Mouse (Mus musculus): ENCODE data around the gene Tcf20. TPM values are rescaled to one million over a fixed set of nuclear protein-coding genes. Genes with fewer than 3 reads are reported as not detected.

The Tcf20 gene
- polyA plus RNA-seq, 1 experiment, result 108 TPM

GRCm38 (mm10) chr15:82998811-82999221 is 11.1 kb upstream of the Tcf20 start:
- H3K27me3 ChIP-seq (ENCODE audit: control insufficient read depth, insufficient read depth, low read length, poor library complexity, severe bottlenecking), result no peaks in the 10 kb centered on the region

GRCm38 (mm10) chr15:82996431-82996830 is 8.8 kb upstream of the Tcf20 start:
- H3K4me1 ChIP-seq (ENCODE audit: control insufficient read depth, insufficient read depth, low read length), result no peaks in the 10 kb centered on the region
- no peak overlapping the region for H3K27ac ChIP-seq (ENCODE audit: insufficient read depth, low read length)

More at GRCm38 (mm10) chr15:82998811-82999221, 11.1 kb upstream of the Tcf20 start:
- TF ChIP-seq POLR2A (IDR thresholded peaks at IDR 0.05; ENCODE audit: insufficient read depth, low read length), result no peak
- no peak for TF ChIP-seq CTCF (IDR thresholded peaks at IDR 0.05; ENCODE audit: low read depth, low read length)
- H3K4me3 ChIP-seq (ENCODE audit: low read depth, low read length), result no peak overlapping the region
- no peak overlapping the region for H3K27ac ChIP-seq (ENCODE audit: insufficient read depth, low read length)
- H3K4me1 ChIP-seq (ENCODE audit: control insufficient read depth, insufficient read depth, low read length), result peaks cover 4% of the 10 kb centered on the region
- no peaks in the 10 kb centered on the region for H3K36me3 ChIP-seq (ENCODE audit: control insufficient read depth, insufficient read depth, low read length, poor library complexity, severe bottlenecking)
- H3K9ac ChIP-seq (ENCODE audit: low read depth, poor library complexity, severe bottlenecking), result no peak overlapping the region
- H3K9me3 ChIP-seq (replicated peaks; ENCODE audit: control insufficient read depth, insufficient read depth, low read length, poor library complexity, severe bottlenecking), result no peaks in the 10 kb centered on the region

GRCm38 (mm10) chr15:82995239-82995638 is 7.6 kb upstream of the Tcf20 start:
- Histone ChIP-seq H3K27ac (ENCODE audit: insufficient read depth, low read length) (no peak overlapping the region), H3K9ac (ENCODE audit: low read depth, poor library complexity, severe bottlenecking) (no peak overlapping the region), H3K4me3 (ENCODE audit: low read depth, low read length) (no peak overlapping the region), H3K36me3 (ENCODE audit: control insufficient read depth, insufficient read depth, low read length, poor library complexity, severe bottlenecking) (no peaks in the 10 kb centered on the region), H3K4me1 (ENCODE audit: control insufficient read depth, insufficient read depth, low read length) (no peaks in the 10 kb centered on the region), H3K9me3 (replicated peaks; ENCODE audit: control insufficient read depth, insufficient read depth, low read length, poor library complexity, severe bottlenecking) (no peaks in the 10 kb centered on the region), H3K27me3 (ENCODE audit: control insufficient read depth, insufficient read depth, low read length, poor library complexity, severe bottlenecking) (no peaks in the 10 kb centered on the region)
- no peak for TF ChIP-seq CTCF (IDR thresholded peaks at IDR 0.05; ENCODE audit: low read depth, low read length)

More at GRCm38 (mm10) chr15:82996431-82996830, 8.8 kb upstream of the Tcf20 start:
- Histone ChIP-seq H3K4me3 (ENCODE audit: low read depth, low read length) (no peak overlapping the region), H3K36me3 (ENCODE audit: control insufficient read depth, insufficient read depth, low read length, poor library complexity, severe bottlenecking) (no peaks in the 10 kb centered on the region), H3K9ac (ENCODE audit: low read depth, poor library complexity, severe bottlenecking) (no peak overlapping the region), H3K9me3 (replicated peaks; ENCODE audit: control insufficient read depth, insufficient read depth, low read length, poor library complexity, severe bottlenecking) (no peaks in the 10 kb centered on the region), H3K27me3 (ENCODE audit: control insufficient read depth, insufficient read depth, low read length, poor library complexity, severe bottlenecking) (no peaks in the 10 kb centered on the region)
- TF ChIP-seq POLR2A (IDR thresholded peaks at IDR 0.05; ENCODE audit: insufficient read depth, low read length), result no peak
- no peak for TF ChIP-seq EP300 (IDR thresholded peaks at IDR 0.05; ENCODE audit: insufficient read depth, low read depth, low read length)
- TF ChIP-seq CTCF (IDR thresholded peaks at IDR 0.05; ENCODE audit: low read depth, low read length), result no peak

GRCm38 (mm10) chr15:82992911-82993310 is 5.2 kb upstream of the Tcf20 start:
- Histone ChIP-seq H3K27ac (ENCODE audit: insufficient read depth, low read length) (no peak overlapping the region), H3K36me3 (ENCODE audit: control insufficient read depth, insufficient read depth, low read length, poor library complexity, severe bottlenecking) (no peaks in the 10 kb centered on the region), H3K9me3 (replicated peaks; ENCODE audit: control insufficient read depth, insufficient read depth, low read length, poor library complexity, severe bottlenecking) (no peaks in the 10 kb centered on the region), H3K27me3 (ENCODE audit: control insufficient read depth, insufficient read depth, low read length, poor library complexity, severe bottlenecking) (no peaks in the 10 kb centered on the region), H3K4me3 (ENCODE audit: low read depth, low read length) (no peak overlapping the region), H3K9ac (ENCODE audit: low read depth, poor library complexity, severe bottlenecking) (no peak overlapping the region), H3K4me1 (ENCODE audit: control insufficient read depth, insufficient read depth, low read length) (no peaks in the 10 kb centered on the region)
- TF ChIP-seq CTCF (IDR thresholded peaks at IDR 0.05; ENCODE audit: low read depth, low read length) (no peak), EP300 (IDR thresholded peaks at IDR 0.05; ENCODE audit: insufficient read depth, low read depth, low read length) (no peak), POLR2A (IDR thresholded peaks at IDR 0.05; ENCODE audit: insufficient read depth, low read length) (no peak)

- Histone ChIP-seq H3K9me3 (replicated peaks; ENCODE audit: control insufficient read depth, insufficient read depth, low read length, poor library complexity, severe bottlenecking) (no peaks in the 10 kb centered on the region), H3K27ac (ENCODE audit: insufficient read depth, low read length) (no peak overlapping the region), H3K9ac (ENCODE audit: low read depth, poor library complexity, severe bottlenecking) (no peak overlapping the region), H3K4me1 (ENCODE audit: control insufficient read depth, insufficient read depth, low read length) (no peaks in the 10 kb centered on the region), H3K4me3 (ENCODE audit: low read depth, low read length) (no peak overlapping the region), H3K36me3 (ENCODE audit: control insufficient read depth, insufficient read depth, low read length, poor library complexity, severe bottlenecking) (no peaks in the 10 kb centered on the region), H3K27me3 (ENCODE audit: control insufficient read depth, insufficient read depth, low read length, poor library complexity, severe bottlenecking) (0 out of 2 replicates have a peak, but pooled peaks cover under 1% of the 10 kb centered on the region)
- TF ChIP-seq CTCF (IDR thresholded peaks at IDR 0.05; ENCODE audit: low read depth, low read length), result no peak
Observed at GRCm38 (mm10) chr15:82992079-82992783, 4.6 kb upstream of the Tcf20 start.

- H3K36me3 ChIP-seq (ENCODE audit: control insufficient read depth, insufficient read depth, low read length, poor library complexity, severe bottlenecking), result no peaks in the 10 kb centered on the region
- 0 out of 2 replicates have a peak, but pooled peaks cover 2% of the 10 kb centered on the region for H3K27me3 ChIP-seq (ENCODE audit: control insufficient read depth, insufficient read depth, low read length, poor library complexity, severe bottlenecking)
- no peak overlapping the region for H3K9ac ChIP-seq (ENCODE audit: low read depth, poor library complexity, severe bottlenecking)
- no peak overlapping the region for H3K4me3 ChIP-seq (ENCODE audit: low read depth, low read length)
- no peaks in the 10 kb centered on the region for H3K9me3 ChIP-seq (replicated peaks; ENCODE audit: control insufficient read depth, insufficient read depth, low read length, poor library complexity, severe bottlenecking)
- H3K27ac ChIP-seq (ENCODE audit: insufficient read depth, low read length), result no peak overlapping the region
- H3K4me1 ChIP-seq (ENCODE audit: control insufficient read depth, insufficient read depth, low read length), result no peaks in the 10 kb centered on the region
- TF ChIP-seq CTCF (IDR thresholded peaks at IDR 0.05; ENCODE audit: low read depth, low read length) (no peak), EP300 (IDR thresholded peaks at IDR 0.05; ENCODE audit: insufficient read depth, low read depth, low read length) (no peak), POLR2A (IDR thresholded peaks at IDR 0.05; ENCODE audit: insufficient read depth, low read length) (no peak)
Observed at GRCm38 (mm10) chr15:82989190-82989704, 1.6 kb upstream of the Tcf20 start.

Data from ES-Bruce4 (cell line).